Mouse (Mus musculus): ENCODE measurements around the gene Gm49383. TPM values are rescaled to one million over a fixed set of nuclear protein-coding genes. Genes with fewer than 3 reads are reported as not detected.
"Not testable (repeated sequence)": the region's sequence is repeated elsewhere in the genome, so short reads cannot be mapped to it uniquely, and the experiment has no call there.

Gene Gm49383
- total RNA-seq, 4 experiments from 2014 or later, result 4.7 to 5.8 (median 5.3) TPM

DNA sequence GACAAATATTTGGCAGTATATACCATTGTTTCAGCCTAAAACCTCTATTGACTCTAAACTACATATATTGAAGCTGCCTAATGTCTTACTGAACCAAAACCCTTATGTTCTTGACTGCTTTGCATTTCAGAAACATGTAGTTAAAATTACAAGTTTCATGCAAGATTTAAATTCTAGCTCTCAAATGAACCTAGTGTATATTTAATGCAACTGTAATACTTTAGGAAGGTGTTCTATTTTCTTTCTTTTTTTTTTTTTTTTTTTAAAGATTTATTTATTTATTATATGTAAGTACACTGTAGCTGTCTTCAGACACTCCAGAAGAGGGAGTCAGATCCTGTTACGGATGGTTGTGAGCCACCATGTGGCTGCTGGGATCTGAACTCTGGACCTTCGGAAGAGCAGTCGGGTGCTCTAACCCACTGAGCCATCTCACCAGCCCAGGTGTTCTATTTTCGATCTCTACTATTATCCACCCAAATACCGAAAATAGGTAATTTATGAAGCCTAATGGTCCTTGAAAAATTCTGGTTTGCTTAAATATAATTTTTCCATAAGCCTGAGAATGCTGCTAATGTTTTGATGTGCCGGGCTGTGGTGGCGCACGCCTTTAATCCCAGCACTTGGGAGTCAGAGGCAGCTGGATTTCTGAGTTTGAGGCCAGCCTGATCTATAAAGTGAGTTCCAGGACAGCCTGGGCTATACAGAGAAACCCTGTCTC, 29.9 kb downstream of the Gm49383 start:
- DNase-seq (ENCODE audit: low spot score in 2 of 2), result not testable (repeated sequence)

DNA sequence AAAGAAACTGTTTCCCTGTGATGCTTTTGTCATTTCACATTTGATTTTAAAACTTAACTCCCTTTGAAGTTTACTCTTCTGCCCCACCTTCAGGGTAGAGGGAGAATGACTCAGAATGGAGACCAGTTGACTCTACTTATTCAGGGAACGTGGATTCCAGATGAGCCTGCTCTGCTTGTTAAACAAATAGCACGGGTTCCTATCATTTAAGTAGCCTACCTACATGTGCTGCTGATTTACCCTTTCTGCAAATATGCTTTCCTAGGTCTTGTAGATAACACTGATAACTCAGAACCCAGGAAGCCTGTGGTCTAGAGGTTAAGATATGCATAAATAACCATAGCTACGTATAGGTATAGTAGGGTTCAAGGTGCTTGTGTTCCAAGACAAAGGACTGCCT, 32.0 kb downstream of the Gm49383 start:
- DNase-seq (ENCODE audit: low spot score in 2 of 2), result no peak

DNA sequence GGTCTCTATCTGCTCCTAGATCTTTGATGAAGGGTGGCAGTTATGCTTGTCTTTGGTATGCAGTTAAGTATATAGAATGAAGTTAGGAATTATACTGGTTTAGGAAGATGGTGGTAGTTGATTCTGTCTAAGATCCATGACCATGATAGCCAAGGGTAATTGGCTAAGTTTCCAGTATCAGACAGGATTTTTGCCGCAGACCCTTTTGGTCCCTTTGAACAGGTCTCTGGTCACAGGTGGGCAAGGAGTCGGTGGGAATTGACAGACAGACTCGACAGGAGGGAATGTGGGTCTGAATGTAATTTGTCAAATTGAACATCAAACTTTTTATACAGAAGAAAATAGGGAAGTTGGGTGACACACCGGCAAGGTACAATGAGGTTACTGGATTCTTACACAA, 33.3 kb downstream of the Gm49383 start:
- not testable (repeated sequence) for DNase-seq (ENCODE audit: low spot score in 2 of 2)

DNA sequence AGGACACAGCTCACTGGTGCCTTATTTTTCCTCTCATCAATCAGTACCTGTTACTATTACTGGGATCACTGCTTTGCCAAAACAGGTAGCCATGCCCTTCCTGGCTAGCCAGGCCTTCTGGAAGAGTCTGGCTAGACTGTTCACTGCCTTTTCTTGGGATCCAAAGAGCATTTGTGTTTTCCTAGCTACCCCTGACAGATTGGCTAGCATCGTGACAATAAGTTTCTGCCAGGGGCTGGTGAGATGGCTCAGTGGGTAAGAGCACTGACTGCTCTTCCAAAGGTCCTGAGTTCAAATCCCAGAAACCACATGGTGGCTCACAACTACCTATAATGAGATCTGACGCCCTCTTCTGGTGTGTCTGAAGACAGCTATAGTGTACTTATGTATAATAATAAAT, 36.2 kb downstream of the Gm49383 start:
- not testable (repeated sequence) for DNase-seq (ENCODE audit: low spot score in 2 of 2)

DNA sequence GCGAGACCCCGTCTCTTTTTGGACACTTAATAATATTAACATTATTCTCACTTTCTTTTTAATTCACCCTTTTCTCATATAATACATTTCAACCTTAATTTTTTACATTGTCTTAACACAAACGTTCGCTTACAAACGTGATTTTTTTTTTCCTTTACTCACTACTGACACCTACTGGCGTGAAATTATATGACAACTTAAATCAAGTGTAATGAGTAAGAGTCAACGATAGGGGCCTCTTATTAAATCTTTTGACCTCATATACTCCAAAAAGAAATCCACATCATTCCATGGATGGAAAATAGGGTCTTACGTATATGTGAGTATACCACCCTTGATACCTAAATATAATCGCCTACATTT, 37.3 kb downstream of the Gm49383 start:
- no peak for DNase-seq (ENCODE audit: low spot score in 2 of 2)

DNA sequence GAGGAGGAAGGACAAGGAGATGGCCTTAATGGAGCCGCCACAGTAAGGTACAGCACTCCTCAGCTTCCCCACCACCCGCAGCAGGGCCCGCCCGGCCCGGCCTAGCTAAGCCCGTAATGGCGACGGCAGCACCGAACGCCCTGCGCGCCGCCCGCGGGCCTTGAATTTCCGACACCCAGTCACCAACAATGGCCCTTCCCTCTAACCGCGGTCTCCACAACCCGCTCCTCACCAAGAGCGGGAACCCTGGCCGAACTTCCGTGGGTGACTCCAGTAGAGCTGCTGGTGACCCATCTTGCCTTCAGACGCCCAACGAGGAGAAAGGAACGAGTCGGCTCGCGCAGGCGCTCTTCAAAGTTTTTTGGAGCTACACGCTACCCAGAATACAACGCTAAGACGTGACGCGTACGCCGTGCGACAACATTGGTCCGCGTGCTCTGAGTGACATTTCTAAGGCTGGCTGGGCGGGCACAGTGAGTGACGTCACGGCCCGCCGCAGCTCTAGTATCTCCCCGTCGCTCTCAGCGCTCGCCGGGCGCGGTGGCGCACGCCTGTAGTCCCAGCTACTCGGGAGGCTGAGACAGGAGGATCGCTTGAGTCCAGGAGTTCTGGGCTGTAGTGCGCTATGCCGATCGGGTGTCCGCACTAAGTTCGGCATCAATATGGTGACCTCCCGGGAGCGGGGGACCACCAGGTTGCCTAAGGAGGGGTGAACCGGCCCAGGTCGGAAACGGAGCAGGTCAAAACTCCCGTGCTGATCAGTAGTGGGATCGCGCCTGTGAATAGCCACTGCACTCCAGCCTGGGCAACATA, 37.9 kb downstream of the Gm49383 start, which contains the start of gene Rps29:
TSS of gene Rps29 (minus strand) at position 422 of the 813 bp plus-strand sequence.
- peak; percentile 97 to 99 for DNase-seq (ENCODE audit: low spot score in 2 of 2)

DNA sequence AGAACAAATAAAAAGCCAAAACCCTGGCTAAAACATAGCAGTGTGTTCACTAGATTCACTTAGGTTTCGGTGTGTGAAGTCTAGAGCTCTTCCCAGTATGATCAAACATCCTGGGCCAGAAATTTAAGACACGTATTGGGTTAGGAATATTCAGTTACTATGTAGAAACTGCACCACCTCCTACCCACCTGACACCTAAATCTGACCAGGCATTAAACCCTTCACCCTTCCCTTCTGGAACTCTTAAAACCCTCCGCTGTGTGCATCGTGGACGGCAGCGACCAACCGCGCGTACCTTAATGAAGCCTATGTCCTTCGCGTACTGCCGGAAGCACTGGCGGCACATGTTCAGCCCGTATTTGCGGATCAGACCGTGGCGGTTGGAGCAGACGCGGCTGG, 38.5 kb downstream of the Gm49383 start:
- no peak for DNase-seq (ENCODE audit: low spot score in 2 of 2)

DNA sequence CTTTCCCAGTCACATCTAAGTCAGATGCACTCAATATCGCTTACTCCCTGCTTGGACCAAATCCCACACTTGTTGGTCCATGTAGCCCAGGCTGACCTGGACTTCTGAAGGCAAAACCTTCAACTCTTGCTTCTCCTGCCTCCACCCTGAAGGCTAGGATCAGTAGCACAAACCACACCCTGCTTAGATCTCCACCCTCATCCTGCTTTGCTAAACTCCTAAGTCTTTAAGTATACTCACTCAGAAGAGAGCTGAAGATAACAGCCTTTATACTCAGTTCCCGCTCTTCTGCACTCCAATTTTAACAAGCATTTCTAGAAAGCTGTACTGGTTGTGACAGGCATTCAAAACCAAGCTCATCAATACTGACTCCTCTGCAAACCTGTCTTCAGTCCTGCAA, 39.8 kb downstream of the Gm49383 start:
- DNase-seq (ENCODE audit: low spot score in 2 of 2), result no peak

DNA sequence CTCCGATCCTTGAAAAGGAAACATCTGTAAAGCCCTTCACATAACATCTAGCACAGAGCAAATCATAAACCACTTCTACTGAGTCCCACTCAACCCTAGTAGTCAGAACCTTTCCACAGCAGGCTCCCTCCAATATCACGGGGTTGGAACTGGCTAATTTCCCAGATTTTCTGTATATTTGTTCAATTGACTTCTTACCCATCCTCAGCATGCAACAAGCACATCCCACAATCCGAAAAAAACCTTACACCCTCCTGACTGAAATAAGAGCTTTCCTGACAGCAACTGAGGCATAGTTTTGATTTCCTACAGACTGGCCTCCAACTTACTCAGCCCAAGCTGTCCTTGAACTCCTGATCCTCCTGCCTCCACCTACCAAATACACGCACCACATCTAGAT, 40.5 kb downstream of the Gm49383 start:
- no peak for DNase-seq (ENCODE audit: low spot score in 2 of 2)

DNA sequence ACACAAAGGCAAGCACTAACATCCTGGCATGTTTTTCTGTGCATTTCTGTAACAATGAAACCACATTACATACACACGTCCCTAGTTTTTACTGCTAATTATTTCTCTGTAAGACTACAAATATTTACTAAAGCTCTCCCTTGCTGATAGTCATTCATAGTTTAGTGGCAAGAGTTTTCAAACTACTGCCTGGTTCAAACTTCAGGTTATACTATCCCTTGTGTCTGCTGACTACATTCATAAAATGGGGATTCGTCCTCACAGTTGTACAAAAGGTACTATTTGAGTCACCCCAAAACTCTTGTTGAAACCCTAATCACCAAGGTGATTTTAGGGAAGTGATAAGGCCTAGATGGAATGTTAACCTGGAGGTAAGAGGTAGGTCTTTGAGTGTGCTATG, 41.0 kb downstream of the Gm49383 start:
- DNase-seq (ENCODE audit: low spot score in 2 of 2), result no peak

DNA sequence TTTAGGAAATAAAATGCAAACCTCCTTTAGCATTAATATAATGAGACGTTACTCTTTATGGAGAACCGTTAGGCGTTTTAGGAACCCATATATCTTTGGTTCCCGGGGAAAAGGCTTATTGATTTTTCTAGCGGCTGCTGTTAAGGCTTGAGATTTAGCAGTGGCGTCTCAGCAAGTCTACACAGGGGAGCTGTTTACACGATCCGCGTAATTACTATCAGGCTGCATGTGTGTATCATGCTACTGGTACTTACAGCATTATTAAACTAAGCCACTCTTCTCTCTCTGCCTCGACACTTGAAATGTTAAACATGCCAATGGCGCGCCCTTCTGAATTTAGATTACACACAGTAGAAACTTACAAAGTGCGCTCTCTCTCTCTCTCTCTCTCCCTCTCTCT, 46.9 kb downstream of the Gm49383 start:
- DNase-seq (ENCODE audit: low spot score in 2 of 2), result no peak

DNA sequence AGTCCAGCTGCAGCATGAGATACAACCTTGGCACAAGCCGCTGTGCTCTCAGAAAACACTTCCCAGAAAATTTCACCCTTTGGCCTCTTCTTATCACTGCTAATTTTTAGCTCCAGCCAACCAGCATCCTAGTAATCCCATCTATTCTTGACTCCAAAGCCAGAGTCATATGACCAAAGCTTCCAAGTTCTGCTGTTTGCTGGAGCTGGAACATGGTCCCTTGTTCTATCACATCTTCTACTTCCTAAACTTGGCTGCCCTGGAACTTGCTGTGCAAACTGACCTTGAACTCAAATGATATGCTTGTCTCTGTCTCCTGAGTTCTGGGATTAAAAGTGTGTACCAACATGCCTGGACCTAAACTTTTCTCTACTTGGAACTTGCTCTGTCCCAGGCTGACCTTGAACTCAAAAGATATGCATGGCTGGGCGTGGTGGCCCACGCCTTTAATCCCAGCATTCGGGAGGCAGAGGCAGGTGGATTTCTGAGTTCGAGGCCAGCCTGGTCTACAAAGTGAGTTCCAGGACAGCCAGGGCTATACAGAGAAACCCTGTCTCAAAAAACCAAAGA, 49.7 kb downstream of the Gm49383 start:
- DNase-seq (ENCODE audit: low spot score in 2 of 2), result no peak

DNA sequence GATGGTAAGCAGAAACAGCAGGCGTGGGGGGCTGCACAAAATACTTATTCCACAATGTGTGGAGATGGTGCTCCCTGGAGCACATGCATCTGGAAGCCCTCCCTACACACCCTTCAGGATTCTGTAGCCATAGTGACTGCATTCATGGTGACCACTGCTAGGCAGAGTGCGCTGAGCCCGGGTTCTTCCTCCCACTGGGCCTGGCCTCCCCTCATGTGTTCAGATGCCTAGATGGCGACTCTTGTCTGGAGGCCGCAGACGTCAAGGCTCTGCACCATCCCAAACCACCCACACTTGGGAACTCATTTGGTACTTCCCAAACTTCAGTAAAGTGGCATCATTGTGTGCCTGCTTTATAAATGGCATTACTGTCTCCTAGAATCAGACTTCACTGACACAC, 53.4 kb downstream of the Gm49383 start:
- no peak for DNase-seq (ENCODE audit: low spot score in 2 of 2)

DNA sequence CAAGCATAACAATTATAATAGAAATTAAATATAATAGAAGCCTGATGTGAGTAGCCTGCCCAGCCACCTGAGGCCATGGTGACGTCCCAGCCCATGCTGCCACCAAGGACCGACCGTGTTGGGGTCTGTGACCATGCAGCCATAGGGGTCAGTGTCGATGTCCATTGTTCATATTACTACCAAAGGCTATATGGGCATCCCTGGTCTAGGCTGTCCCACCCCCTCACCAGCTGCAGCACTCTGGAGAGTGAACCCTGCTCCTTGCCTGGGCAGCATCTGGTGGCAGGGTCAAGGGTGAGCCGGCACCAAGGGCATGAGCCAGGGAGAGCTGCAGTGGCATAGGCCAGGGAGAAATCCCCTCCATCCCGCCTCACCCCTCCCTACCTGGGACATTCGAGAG, 57.1 kb downstream of the Gm49383 start:
- DNase-seq (ENCODE audit: low spot score in 2 of 2), result no peak

DNA sequence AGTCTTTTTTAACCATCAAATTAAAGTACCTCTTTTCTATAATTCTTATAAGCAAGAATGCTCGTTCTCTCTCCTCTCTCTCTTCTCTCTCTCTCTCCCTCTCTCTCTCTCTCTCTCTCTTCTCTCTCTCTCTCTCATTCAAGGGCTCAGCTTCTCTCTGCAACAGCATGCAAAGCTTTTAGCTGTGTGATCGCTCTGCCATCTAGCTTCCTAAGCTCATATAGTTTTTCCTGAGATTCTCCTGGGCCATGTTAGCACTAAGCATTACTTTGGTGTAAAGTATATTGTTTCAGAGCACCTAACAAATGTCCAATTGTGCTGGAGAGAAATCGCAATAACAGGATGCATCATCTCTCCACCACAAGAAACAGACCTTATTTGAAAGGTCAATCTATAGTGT, 57.7 kb downstream of the Gm49383 start:
- DNase-seq (ENCODE audit: low spot score in 2 of 2), result no peak

Small RNA genes lying within 50 kb of the gene (microRNA-seq; reads per million reads assigned to microRNA genes)
- 0 reads per million in 2 experiments for gene Gm47287
- gene Gm47295, result 3.4 to 7.1 reads per million in 2 experiments

Other genes with a start within 250 kb of the Gm49383 start
- gene Rps29, start 37.9 kb downstream of the Gm49383 start, total RNA-seq (2022), result 1,000 to 10,000 TPM; 1,202 to 1,440 (median 1,306) TPM
- not detected for gene Lrr1, start 28.3 kb downstream of the Gm49383 start, total RNA-seq (2022)
- 100 to 1,000 TPM; 175 to 204 (median 181) TPM for gene Rpl36al, start 13.0 kb downstream of the Gm49383 start, total RNA-seq (2022)
- gene Mgat2, start 12.9 kb downstream of the Gm49383 start, total RNA-seq (2022), result 10 to 100 TPM; 27.6 to 29.7 (median 28.7) TPM
- 1 to 10 TPM; 1.3 to 1.7 (median 1.5) TPM for gene Dnaaf2, start 1.3 kb upstream of the Gm49383 start, total RNA-seq (2022)
- gene Gm49384, start 7.2 kb upstream of the Gm49383 start, total RNA-seq (2022), result 1 to 10 TPM; 2.9 to 5.0 (median 4.1) TPM
- under 1 TPM; 0.18 to 0.63 (median 0.32) TPM for gene Pole2, start 31.1 kb upstream of the Gm49383 start, total RNA-seq (2022)
- 10 to 100 TPM; 21.8 to 23.6 (median 22.9) TPM for gene Klhdc1, start 44.1 kb upstream of the Gm49383 start, total RNA-seq (2022)
- gene Klhdc2, start 99.6 kb upstream of the Gm49383 start, total RNA-seq (2022), result 100 to 1,000 TPM; 126 to 141 (median 133) TPM
- 10 to 100 TPM; 43.7 to 46.5 (median 45.8) TPM for gene Nemf, start 160.1 kb upstream of the Gm49383 start, total RNA-seq (2022)
- gene Arf6, start 175.0 kb upstream of the Gm49383 start, total RNA-seq (2022), result 10 to 100 TPM; 53.1 to 59.5 (median 56.7) TPM
- 1 to 10 TPM in 1 of 4 experiments, under 1 TPM in 1, not detected in 2; 0.87 to 1.6 TPM for gene Gm9887, start 175.4 kb upstream of the Gm49383 start, total RNA-seq (2022)